Mouse (Mus musculus) ES-Bruce4 (cell line): ENCODE measurements around the gene Jtb.

ENCODE experiments used
- CTCF ChIP-seq: IDR thresholded peaks from one replicate; pipeline ENCODE4 v1.8.1; 2011; ENCODE audit warnings: low read depth, low read length
- EP300 ChIP-seq: IDR thresholded peaks from 2 replicates; pipeline ENCODE4 v1.6.1; 2011; ENCODE audit warnings: low read depth, low read length; ENCODE audit not compliant: insufficient read depth
- POLR2A ChIP-seq: IDR thresholded peaks from one replicate; pipeline ENCODE4 v1.8.1; 2011; ENCODE audit warnings: low read length; ENCODE audit not compliant: insufficient read depth

DNA sequence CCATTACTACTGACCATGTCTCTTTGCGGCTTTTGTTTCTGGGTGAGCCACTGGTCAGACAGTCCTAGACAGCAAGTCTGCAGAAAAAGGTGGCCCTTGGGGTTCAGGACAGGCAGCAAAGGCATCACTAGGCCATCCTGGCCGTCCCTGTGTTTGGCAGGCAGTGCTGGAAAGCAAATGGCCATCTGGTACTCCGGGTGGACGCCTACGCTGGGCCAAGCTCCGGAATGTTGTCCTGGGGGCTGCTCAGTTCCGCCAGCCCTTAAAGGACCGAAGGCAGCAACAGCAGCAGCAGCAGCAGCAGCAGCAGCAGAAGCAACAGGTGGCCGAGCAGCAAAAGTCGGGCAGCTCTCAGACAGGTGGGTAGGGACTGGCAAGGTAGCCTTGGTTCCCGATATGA, 43.9 kb downstream of the Jtb start:
- TF ChIP-seq POLR2A (no peak), CTCF (no peak), EP300 (no peak)
